Mouse (Mus musculus): ENCODE data around the gene Cdc42se2. TPM values are rescaled to one million over a fixed set of nuclear protein-coding genes. Genes with fewer than 3 reads are reported as not detected.

Gene Cdc42se2
- total RNA-seq, 2 experiments from 2014 or later, result 14.2 to 17.1 TPM

DNA sequence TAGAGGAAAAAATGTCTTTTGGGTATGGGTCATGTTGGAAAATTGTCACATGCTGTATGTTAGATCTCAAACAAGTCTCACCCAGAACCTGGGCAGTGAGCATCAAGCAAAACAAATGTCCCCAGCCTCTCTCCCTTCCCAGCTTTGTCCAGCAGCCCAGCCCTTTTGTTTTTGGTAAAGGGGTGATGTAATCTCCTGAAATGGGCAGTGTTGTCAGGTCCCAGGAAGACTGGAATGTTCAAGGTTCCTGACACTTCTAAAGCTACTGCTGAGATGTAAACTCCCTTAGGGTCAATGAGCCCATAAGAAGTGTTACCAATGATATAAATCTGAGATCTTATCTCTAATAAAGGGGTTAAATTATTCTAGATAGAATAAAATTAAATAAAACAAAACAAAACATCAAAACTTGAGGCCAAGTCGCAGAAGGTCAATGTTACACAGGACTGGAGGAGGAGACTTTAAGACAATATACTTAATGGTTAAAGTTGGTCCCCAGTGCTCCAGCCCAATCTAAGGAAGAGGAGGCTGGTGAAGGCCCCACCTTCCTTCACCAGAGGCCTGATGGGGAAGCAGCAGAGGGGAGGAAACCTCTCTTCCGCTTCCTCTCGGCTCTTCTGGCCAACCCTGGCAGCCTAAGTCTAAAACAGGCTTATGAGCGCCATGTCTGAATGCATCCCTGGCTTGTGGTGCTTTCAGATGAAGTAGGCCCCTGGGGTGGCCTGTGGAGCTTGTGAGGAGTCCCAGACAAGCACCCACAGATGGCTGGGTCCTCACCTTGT is 76.8 kb downstream of the Cdc42se2 start:
- DNase-seq (ENCODE audit: low spot score), result no peak

DNA sequence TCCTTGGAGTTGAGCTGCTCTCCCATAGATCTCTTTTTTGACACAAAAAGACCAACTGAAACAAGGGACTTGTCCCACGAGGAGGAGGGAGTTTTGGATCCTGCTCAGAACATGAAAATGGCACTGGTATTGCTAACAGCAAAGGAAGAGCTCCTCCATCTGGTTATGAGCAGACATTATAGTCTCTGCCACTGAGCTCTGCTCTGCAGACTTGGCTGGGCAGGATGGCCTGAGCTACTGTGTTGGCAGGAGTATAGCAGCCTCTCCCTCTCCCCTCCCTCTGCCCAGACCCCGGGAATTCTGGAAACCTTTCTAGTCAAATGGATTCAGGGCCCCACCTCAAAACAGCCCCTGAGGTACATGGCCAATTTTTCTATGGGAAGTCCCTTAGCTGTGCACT is 77.8 kb downstream of the Cdc42se2 start:
- no peak for DNase-seq (ENCODE audit: low spot score)

DNA sequence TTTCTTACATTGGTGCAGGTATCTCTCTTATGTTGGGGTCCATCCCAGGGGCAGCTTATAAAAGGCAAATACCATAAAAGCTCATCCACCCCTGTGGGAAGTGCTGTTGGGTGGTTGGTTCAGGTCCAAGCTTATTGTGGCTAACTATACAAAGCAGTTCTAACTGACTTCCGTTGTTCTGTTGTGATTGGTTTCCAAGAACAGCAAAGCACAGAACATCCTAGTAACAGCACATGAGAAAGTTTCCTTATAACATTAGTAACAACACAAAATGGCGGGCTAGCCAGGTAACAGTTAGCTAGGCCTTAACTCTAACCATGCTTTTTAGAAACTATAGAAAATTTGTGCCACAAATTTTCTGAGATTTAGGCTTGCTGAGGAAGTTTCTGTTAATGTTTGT is 79.3 kb downstream of the Cdc42se2 start:
- no peak for DNase-seq (ENCODE audit: low spot score)

GRCm38 (mm10) chr11:54703306-54703705 is 84.2 kb downstream of the Cdc42se2 start:
- peak; percentile 80 for DNase-seq (ENCODE audit: low spot score)

GRCm38 (mm10) chr11:54701848-54702247 is 85.6 kb downstream of the Cdc42se2 start:
- no peak for DNase-seq (ENCODE audit: low spot score)

DNA sequence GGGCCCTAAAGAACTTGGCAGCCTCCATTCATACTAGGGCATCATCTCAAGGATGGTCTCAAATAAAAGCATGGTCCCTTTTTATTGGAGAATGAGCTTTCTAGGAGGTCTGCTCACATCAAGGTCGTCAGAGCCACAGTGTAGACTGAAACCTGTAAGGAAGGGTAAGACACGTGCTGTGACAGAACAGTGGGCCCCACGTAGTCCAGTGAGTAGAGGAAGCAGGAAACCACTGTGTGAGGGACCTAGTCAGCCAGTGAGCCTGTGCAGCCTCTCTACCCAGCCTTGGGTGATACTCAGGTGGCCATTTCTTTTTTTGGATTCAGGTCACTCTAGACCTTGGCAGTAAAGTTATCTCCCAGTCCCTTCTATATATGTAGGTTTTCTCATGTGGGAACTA is 87.5 kb downstream of the Cdc42se2 start:
- no peak for DNase-seq (ENCODE audit: low spot score)

DNA sequence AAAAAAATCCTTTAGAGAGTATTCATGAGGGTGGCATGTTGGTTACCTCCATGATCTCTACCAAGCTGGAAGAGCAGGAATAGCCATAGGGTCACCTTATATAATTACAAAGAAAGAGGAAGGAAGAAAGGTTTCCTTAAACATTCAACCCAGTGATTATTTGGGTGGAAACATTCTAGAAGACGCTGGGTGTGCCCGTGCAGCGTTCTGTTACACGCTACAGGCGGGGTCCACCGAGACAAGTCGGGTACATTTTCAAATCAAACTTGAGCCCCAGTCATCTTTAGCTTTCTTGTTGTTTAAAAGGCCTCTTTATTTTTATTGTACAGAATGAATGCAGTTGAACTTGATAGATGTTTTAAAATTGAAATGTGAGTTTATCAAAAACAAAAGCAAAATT is 88.8 kb downstream of the Cdc42se2 start:
- no peak for DNase-seq (ENCODE audit: low spot score)

GRCm38 (mm10) chr11:54697611-54698010 is 89.9 kb downstream of the Cdc42se2 start:
- DNase-seq (ENCODE audit: low spot score), result no peak

GRCm38 (mm10) chr11:54695951-54696350 is 91.5 kb downstream of the Cdc42se2 start:
- DNase-seq (ENCODE audit: low spot score), result peak; percentile 16

DNA sequence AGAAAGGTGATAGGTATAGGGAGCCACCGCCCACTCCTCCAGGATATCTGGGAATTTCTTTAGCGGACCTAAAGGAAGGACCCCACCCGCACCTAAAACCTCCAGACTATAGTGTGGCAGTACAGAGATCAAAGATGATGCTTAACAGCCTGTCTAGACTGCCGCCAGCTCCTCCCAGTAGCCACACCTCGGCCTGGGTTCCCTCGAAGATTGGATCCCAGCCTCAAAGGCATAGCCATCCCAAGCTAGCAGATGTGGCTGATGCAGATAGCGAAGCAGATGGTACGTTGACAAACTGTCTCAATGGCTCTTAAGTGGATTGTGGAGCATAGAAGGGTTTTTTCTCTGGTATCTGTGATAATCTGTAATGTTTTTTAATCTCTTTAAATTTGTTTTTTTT is 93.2 kb downstream of the Cdc42se2 start:
- DNase-seq (ENCODE audit: low spot score), result no peak

- DNase-seq (ENCODE audit: low spot score), result no peak
Observed at GRCm38 (mm10) chr11:54693696-54694095, 93.8 kb downstream of the Cdc42se2 start.

- peak; percentile 50 for DNase-seq (ENCODE audit: low spot score)
Observed at GRCm38 (mm10) chr11:54691179-54691578, 96.3 kb downstream of the Cdc42se2 start.

DNA sequence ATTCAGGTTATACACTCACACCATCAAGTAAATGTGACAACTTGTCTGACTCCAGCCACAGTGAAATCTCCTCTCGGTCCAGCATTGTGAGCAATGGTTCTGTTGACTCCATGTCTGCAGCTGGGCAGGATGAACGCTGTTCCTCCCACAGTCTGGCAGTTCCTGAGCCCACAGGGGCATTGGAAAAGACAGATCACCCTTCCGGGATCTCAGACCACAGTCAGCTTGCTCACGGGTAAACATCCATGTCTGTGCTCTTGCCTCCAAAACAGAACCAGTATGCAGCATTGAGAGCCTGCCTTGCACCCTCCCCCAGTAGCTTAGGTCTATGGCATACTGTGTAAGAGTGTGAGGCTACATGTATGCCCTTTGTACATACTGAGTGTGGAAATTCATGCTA is 97.3 kb downstream of the Cdc42se2 start:
- no peak for DNase-seq (ENCODE audit: low spot score)

- DNase-seq (ENCODE audit: low spot score), result no peak
Observed at GRCm38 (mm10) chr11:54684831-54685230, 102.6 kb downstream of the Cdc42se2 start.

DNA sequence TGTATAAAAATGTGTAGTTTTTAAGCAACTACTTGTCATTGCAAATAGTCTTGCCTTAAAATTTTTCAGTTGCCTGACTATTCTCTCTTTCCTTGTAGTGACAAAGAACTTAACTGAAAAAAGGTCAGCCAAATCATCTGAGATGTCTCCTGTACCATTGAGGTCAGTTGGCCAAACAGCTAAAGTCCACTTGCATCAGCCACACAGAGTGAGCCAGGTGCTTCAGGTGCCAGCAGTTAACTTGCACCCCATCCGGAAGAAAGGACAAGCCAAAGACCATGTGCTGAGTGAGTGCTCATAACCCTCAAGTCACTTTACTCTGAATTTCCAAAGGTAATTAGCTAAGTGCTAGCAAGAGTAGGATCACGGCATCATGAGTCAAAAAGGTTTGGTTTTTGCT is 108.3 kb downstream of the Cdc42se2 start:
- DNase-seq (ENCODE audit: low spot score), result no peak

DNA sequence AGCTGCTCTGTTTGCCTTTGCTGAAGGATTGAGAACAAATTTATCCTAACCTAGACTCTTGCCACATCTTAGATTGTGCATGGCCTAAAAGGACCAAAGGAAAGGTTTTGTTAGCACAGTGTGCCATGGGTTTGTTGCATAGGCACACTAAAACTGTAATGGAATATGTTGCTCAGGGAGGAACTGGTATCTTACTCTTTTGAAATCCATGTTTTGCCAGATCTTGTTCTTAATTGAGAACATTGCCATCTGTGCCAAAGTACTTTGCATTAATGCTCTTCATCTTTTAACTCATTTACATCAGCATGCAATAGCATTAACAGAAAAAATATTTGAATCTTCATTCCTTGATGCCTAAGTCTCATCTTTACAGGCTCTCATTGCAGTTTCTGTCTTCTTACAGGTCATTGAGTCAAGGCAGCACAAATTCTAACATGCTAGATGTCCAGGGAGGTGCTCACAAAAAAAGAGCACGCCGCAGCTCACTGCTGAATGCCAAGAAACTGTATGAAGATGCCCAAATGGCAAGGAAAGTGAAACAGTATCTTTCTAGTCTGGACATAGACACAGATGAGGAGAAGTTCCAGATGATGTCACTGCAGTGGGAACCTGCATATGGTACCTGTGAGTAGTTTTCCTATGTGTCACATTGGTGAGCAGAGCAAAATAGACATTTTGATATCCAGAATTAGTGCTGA is 111.5 kb downstream of the Cdc42se2 start:
- DNase-seq (ENCODE audit: low spot score), result no peak

- no peak for DNase-seq (ENCODE audit: low spot score)
Observed at GRCm38 (mm10) chr11:54673575-54674298, 113.7 kb downstream of the Cdc42se2 start.

Other genes starting within 250 kb of the Cdc42se2 start
- gene Lyrm7, start 73.2 kb upstream of the Cdc42se2 start, total RNA-seq (2021), result 10 to 100 TPM; 18.6 to 19.1 TPM
- 100 to 1,000 TPM; 192 to 203 TPM for gene Hint1, start 78.7 kb upstream of the Cdc42se2 start, total RNA-seq (2021)
- gene Gpx3, start 114.8 kb upstream of the Cdc42se2 start, total RNA-seq (2021), result 100 to 1,000 TPM in 1 of 2 experiments, 10 to 100 TPM in 1; 98.9 to 187 TPM
- 10 to 100 TPM; 35.9 to 36.3 TPM for gene Tnip1, start 175.2 kb upstream of the Cdc42se2 start, total RNA-seq (2021)
- 100 to 1,000 TPM; 169 to 174 TPM for gene Anxa6, start 245.8 kb upstream of the Cdc42se2 start, total RNA-seq (2021)